In the genomic region with DNA sequence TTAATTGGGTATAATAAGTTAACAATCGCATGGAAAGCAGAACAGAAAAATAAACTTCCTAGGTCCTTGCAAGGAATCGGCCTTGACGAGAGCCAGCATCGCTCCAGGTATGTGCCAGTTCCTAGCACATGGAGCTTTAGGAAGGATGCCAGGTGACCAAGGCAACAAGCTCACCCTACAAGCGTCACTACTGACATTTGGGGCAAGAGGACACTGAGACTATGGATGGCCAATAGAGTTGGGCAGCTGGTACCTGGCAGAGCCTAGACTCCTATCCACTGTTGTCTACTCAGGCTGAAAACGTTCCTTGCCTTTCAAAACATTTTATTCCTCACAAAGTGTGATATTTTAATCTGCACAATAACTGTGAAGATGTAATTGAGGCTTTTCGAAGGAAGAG, we compare ENCODE assay signal across 19 mouse cellular contexts.
DNase-seq lines count a peak whose midpoint lies in the region; ATAC-seq lines count a peak whose summit lies in the region.
"Had no signal": no experiment of that assay in that cellular context is flagged by ENCODE, and none has a peak within 500 bp of the region (broad histone marks: within the 10 kb centered on the region; RNA-seq: fewer than 3 reads in every experiment).

No protein-coding gene starts in this region.

- H3K9me3 ChIP-seq in heart, embryonic 12.5 days (replicated peaks) = no peaks in the 10 kb centered on the region
- H3K9me3 ChIP-seq: hindbrain, embryonic 10.5 days; midbrain, embryonic 15.5 days had no signal

- intact Hi-C loops in left cerebral cortex, postnatal 25 days (cut with DNase I) = no loop called here

- peak; percentile 31 for ATAC-seq in frontal cortex, adult (ENCODE audit: low TSS enrichment)
- ATAC-seq in heart, embryonic 12.5 days (ENCODE audit: insufficient number of reproducible peaks, low FRiP score) = no peak
- ATAC-seq: liver, postnatal 0 days; midbrain, embryonic 15.5 days had no signal

- no peak overlapping the region for H3K9ac ChIP-seq in heart, embryonic 12.5 days
- H3K9ac ChIP-seq: liver, postnatal 0 days; midbrain, embryonic 15.5 days had no signal

- H3K4me1 ChIP-seq in heart, embryonic 12.5 days (replicated peaks) = no peaks in the 10 kb centered on the region
- H3K4me1 ChIP-seq: hindbrain, embryonic 10.5 days; midbrain, embryonic 15.5 days had no signal

- no peaks in the 10 kb centered on the region for H3K27me3 ChIP-seq in heart, embryonic 12.5 days (replicated peaks)
- H3K27me3 ChIP-seq: midbrain, embryonic 15.5 days had no signal

- H3K4me2 ChIP-seq in heart, embryonic 12.5 days = no peak overlapping the region
- H3K4me2 ChIP-seq: midbrain, embryonic 15.5 days had no signal

- DNase-seq in frontal cortex, adult 2 months (ENCODE audit: extremely low spot score in 1 of 2, low spot score in 1 of 2) = no peak
- peak; percentile 8 to 12 for DNase-seq in left cerebral cortex, postnatal 25 days (ENCODE audit: low spot score in 2 of 2)
- no peak for DNase-seq in left cerebral cortex, adult 11 months (ENCODE audit: low spot score)
- DNase-seq in cerebellum, adult 18-20 months = peak; percentile 26 to 35
- DNase-seq in cerebellum, postnatal 25 days = peak; percentile 37 to 72
- DNase-seq in thymus, postnatal 36 days = no peak
- DNase-seq: adrenal gland, postnatal 14 days; gastrocnemius, postnatal 25 days; kidney, adult 18-20 months; liver, postnatal 0 days; lung, postnatal 14 days; spleen, adult 18-20 months had no signal

- WGBS in heart, embryonic 12.5 days = 83% methylated on average over 7 of the region's 7 CpGs

- H3K27ac ChIP-seq in heart, embryonic 12.5 days (ENCODE audit: poor library complexity, severe bottlenecking) = no peak overlapping the region
- H3K27ac ChIP-seq: hindbrain, embryonic 10.5 days; kidney, postnatal 0 days; midbrain, embryonic 15.5 days had no signal

- H3K4me3 ChIP-seq in heart, embryonic 12.5 days = no peak overlapping the region
- H3K4me3 ChIP-seq: hindbrain, embryonic 10.5 days; midbrain, embryonic 15.5 days; myocyte had no signal

- H3K36me3 ChIP-seq in heart, embryonic 12.5 days = no peaks in the 10 kb centered on the region
- H3K36me3 ChIP-seq: G1E; hindbrain, embryonic 10.5 days; midbrain, embryonic 15.5 days had no signal

Comparison
In these comparisons a context has a peak if more than half of its experiments do, and no peak if none do; other contexts are left out.
1. DNase-seq: peak in left cerebral cortex, postnatal 25 days (2 of 2), cerebellum, adult 18-20 months (2 of 2) and cerebellum, postnatal 25 days (2 of 2); none in frontal cortex, adult 2 months (0 of 2), left cerebral cortex, adult 11 months (single experiment) and thymus, postnatal 36 days (0 of 2).